Mouse (Mus musculus) left cerebral cortex, adult 18-20 months (tissue): Measurements from ENCODE around the gene Fam19a4. TPM values are rescaled to one million over a fixed set of nuclear protein-coding genes. Genes with fewer than 3 reads are reported as not detected.
"Not testable (repeated sequence)": the region's sequence is repeated elsewhere in the genome, so short reads cannot be mapped to it uniquely, and the experiment has no call there.

Experiments used
- DNase-seq, 2 experiments: peaks; one replicate each; pipeline ENCODE4 v3.0.0; 2021 to 2022; ENCODE audit warnings: low spot score in 2 of 2, mixed read lengths in 1 of 2
- total RNA-seq, 2 experiments: library from RNA; stranded (reverse); gene quantifications; 2 replicates each; pipeline ENCODE4 v1.2.3; 2021

The Fam19a4 gene
- total RNA-seq, 2 experiments from 2014 or later = 0.30 to 0.40 TPM

DNA sequence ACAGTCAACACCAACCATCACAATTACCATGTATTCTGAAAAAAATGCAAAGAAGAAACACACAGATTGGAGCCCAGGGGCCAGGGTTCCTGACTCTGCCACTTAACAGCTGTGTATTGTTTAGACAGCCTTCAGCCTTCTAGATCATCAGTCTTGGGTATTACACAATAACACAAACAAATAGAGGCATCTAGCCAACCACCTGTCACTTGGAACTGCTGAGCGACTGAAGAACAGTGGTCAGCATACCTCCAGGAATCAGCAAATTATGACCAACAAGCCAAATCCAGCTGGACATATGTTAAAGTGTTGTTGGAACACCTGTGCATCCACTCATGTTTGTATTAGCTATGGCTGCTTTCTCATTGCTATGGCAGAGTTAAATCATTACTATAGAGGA lies 82.7 kb downstream of the Fam19a4 start:
- DNase-seq = no peak

DNA sequence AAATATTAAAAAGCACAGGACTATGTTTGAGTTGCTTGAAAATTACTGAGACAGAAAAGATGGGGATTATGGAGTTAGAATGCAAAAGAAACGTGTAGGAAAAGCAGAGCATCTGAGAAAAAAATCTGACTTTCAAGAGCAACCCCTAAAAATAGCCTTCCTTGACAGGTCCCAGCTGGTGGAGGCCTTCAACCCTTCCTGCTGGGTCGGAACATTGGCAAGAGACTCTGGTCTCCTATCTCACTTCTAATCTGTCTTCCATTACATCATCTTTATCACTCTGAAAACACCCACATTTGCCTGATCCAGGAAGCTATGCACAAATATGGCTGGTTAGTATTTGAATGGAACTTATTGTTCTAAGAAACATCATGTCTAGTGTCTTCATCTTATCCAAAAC lies 115.4 kb downstream of the Fam19a4 start:
- DNase-seq = no peak

DNA sequence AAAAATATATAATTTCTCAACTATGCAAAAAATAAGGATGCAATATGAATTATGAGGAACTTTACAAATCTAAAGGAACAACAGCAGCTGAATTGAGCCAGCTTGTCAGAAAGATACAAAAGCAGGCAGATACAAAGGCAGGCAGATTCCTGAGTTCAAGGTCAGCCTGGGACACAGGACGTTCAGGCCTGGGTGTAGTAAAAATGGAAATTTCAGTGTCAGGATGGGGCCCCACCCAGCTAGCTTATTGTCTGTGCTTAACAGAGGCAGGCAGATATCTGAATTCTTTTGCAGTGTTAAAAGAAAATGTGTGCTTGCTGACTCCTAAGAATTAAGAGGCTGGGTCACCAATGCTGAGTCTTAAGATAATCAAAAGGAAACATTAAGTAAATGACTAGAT lies 124.4 kb downstream of the Fam19a4 start:
- DNase-seq = no peak

DNA sequence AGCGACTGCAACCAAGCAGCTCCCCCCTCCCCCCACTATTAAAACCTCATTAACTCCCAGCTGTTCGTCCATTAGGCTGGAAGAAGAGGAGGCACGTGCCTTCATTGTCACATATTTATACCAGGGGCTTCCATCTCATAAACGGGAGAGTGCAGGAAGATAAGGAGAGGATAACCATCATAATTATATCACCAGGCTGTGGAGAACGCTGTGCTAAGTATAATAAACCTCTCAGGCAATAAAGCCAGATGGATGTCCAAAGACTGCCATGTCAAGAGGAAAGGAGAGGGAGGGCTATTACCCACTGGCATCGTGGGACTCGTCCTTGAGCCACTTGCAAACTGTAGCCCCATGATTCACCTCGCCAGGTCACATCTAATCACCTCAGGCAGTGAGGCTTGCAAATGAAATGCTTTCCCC lies 151.1 kb downstream of the Fam19a4 start:
- no peak for DNase-seq

DNA sequence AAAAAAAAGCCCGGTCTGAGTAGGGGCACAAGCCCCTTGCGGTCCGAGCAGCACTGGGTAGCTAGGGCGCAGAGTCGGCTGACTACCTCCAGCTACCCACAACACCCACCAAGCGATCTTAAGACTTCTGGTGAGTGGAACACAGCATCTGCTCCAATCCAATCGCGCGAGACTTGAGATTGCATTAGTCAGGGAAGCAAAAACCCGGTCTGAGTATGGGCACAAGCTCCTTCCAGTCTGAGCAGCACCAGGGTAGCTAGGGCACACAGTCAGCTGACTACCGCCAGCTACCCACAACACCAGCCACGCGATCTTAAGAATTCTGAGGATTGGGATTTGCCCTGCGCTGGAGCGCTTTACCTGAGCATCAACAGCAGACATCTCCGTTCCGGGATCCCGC lies 183.1 kb downstream of the Fam19a4 start:
- DNase-seq = not testable (repeated sequence)

DNA sequence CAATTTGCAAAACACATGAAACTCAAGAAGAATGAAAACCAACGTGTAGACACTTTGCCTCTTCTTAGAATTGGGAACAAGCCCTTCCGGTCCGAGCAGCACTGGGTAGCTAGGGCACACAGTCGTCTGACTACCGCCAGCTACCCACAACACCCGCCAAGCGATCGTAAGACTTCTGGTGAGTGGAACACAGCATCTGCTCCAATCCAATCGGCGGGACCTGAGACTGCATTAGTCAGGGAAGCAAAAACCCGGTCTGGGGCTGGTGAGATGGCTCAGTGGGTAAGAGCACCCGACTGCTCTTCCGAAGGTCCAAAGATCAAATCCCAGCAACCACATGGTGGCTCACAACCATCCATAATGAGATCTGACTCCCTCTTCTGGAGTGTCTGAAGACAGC lies 183.6 kb downstream of the Fam19a4 start:
- DNase-seq = not testable (repeated sequence)

DNA sequence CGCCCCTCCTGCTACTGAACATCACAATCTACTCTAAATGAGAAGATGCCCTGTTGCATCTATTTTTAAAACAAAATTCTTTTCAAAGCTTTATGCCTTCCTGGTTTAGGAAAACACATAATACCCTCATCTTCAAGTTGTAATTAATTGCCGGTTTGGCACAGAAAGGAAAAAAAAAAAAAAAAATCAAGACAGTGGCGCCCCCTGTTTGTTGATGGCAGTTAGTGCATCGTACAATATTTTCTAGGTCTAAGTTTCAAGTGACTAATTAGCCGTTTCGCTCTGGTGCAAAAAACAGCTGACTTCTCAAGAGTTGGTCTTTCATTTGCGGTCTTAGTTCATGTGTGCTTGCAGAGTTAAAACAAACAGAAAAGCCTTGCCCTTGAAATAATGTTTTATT lies 207.1 kb downstream of the Fam19a4 start:
- DNase-seq = no peak

DNA sequence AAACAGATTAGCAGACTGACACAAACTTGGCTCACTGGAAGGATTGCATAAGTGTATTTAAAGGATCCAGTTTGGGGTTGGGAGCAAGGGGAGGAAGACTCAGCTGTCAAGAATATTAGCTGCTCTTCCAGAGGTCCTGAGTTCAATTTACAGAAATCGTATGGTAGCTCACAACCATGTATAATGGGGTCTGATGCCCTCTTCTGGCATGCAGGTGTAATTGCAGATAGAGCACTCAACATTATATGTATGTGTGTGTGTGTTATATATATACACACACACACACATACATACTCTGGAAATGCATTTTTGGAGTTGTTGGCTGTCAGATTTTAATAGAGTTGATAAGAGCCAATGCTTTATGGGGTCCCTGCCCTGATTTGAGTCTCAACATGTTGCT lies 216.3 kb downstream of the Fam19a4 start:
- DNase-seq = no peak

DNA sequence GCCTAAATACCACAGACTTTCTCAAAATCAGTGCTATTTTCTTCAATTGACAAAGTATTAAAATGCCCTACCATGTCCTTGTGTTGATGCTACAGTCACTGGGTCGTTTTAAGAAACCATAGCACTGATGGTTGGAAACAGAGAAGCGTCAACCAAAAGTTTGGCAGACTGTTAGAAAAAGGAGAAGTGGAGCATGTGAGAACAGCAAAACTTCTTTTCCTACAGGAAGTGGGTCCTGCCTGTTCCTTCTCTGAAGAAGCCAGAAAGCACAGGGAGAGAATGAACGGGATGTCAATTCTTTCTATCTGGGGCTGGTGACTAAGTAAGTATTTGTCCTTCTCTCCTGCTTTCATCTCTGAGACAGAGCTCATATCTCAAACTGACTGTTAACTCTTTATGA lies 219.6 kb downstream of the Fam19a4 start:
- no peak for DNase-seq

DNA sequence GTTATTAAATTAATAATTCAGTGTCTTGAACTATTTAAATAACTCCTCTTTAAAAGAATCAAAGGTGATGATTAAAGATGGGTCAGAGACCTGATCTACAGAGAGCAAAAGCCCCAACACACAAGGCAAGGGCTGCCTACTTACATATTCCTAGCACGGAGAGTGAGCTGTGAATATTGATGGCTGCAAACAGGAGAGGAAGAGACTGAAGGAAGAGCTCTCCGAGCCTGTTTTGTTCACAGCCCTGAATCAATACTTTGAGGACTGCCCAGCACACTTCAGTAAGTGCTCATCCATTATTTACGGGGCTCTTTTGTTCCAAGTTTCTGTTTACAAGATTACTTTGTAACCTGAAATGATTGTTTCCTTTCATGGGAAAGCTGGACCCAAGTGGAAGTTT lies 233.6 kb downstream of the Fam19a4 start:
- no peak for DNase-seq

DNA sequence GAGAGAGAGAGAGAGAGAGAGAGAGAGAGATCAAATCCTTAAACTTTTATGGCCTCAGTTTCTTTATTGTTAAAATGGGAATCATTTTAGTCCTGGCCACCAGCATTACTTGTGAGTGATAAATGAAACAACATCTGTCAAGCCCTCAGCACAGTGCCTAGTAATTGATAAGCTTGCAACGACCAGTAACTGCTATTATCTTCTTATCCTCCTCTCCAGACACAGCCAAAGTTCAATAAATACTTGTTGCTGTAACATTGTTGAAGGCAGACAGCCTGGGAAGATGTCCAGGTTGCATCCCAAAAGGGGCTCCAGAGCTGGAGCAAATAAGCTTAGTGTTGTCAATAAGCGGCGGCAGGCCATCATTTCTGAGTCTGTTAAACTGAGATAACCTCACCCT lies 257.2 kb downstream of the Fam19a4 start:
- DNase-seq = no peak

DNA sequence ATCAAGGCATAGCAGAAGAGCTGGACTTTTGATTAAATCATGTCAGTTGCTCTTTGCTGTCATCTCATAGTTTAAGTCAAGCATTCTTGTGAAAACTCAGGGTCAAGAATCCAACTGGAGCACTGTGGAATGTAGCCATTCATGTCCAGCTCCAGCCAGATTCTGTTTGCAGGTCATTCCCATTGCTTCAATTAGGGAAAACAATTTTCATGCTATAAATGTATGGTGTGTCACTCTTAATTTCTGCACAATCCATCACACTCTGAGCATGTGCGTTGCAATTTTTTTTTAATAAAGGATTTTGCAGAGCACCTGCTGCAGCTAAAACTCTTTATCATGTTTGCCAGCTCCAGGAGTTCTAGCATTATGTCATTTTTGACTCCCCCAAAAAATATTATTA lies 261.5 kb downstream of the Fam19a4 start:
- no peak for DNase-seq

DNA sequence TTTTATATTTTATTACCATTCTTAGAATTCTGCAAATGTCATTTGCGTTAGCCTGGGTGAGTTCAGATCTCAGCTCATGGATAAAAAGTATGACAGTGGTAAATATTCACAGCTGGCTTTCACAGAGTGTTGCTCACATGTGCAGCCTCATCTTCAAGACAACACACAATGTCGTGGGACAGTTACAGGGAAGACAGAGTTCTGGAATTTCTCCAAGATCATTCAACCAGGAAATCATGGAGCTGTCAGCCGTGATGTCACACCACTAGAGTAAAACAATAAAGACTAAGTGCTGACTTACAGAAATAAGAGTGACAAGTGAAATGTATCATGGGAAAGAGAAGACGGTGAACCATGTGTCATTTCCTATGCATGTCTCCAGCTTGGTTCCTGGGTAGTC lies 262.8 kb downstream of the Fam19a4 start:
- no peak for DNase-seq

Other genes starting within 250 kb of the Fam19a4 start
- 10 to 100 TPM; 20.8 to 21.2 TPM for gene Eogt, start 88.8 kb upstream of the Fam19a4 start, total RNA-seq
- gene Tmf1, start 118.7 kb upstream of the Fam19a4 start, total RNA-seq = 10 to 100 TPM; 49.7 to 54.4 TPM
- 10 to 100 TPM; 70.9 to 74.3 TPM for gene Uba3, start 145.2 kb upstream of the Fam19a4 start, total RNA-seq
- 100 to 1,000 TPM; 205 to 217 TPM for gene Arl6ip5, start 150.3 kb upstream of the Fam19a4 start, total RNA-seq
- gene Lmod3, start 192.3 kb upstream of the Fam19a4 start, total RNA-seq = not detected